Mouse (Mus musculus) ES-Bruce4 (cell line): ENCODE measurements at regions not wholly inside any gene's neighbourhood (a gene's known extent, or its start where the extent isn't known, plus 50 kb on each side); places are given as distances from the start of the nearest gene placed in this dataset.

Source experiments
- H3K27ac ChIP-seq: 2 replicates; pipeline ENCODE4 v1.5.1; 2012; ENCODE audit warnings: low read length, inconsistent platforms; ENCODE audit not compliant: insufficient read depth
- H3K27me3 ChIP-seq: 2 replicates; pipeline ENCODE4 v1.6.1; 2012; ENCODE audit warnings: mild to moderate bottlenecking, low read length, inconsistent platforms; ENCODE audit not compliant: control insufficient read depth, poor library complexity, insufficient read depth, severe bottlenecking
- H3K36me3 ChIP-seq: 2 replicates; pipeline ENCODE4 v1.6.1; 2012; ENCODE audit warnings: inconsistent platforms, mild to moderate bottlenecking, low read length, moderate library complexity; ENCODE audit not compliant: control insufficient read depth, poor library complexity, insufficient read depth, severe bottlenecking
- H3K4me1 ChIP-seq: one replicate; pipeline ENCODE4 v1.8.1; 2011; ENCODE audit warnings: low read length; ENCODE audit not compliant: control insufficient read depth, insufficient read depth
- H3K4me3 ChIP-seq: 2 replicates; pipeline ENCODE4 v1.5.1; 2011; ENCODE audit warnings: low read depth, mild to moderate bottlenecking, low read length
- H3K9ac ChIP-seq: 2 replicates; pipeline ENCODE4 v1.6.1; 2012; ENCODE audit warnings: low read depth, mild to moderate bottlenecking, inconsistent platforms; ENCODE audit not compliant: poor library complexity, severe bottlenecking
- H3K9me3 ChIP-seq: replicated peaks from 2 replicates; pipeline ENCODE4 v1.6.1; 2012; ENCODE audit warnings: mild to moderate bottlenecking, low read length, inconsistent platforms; ENCODE audit not compliant: control insufficient read depth, poor library complexity, insufficient read depth, severe bottlenecking
- CTCF ChIP-seq: IDR thresholded peaks from one replicate; pipeline ENCODE4 v1.8.1; 2011; ENCODE audit warnings: low read depth, low read length
- EP300 ChIP-seq: IDR thresholded peaks from 2 replicates; pipeline ENCODE4 v1.6.1; 2011; ENCODE audit warnings: low read depth, low read length; ENCODE audit not compliant: insufficient read depth
- POLR2A ChIP-seq: IDR thresholded peaks from one replicate; pipeline ENCODE4 v1.8.1; 2011; ENCODE audit warnings: low read length; ENCODE audit not compliant: insufficient read depth

DNA sequence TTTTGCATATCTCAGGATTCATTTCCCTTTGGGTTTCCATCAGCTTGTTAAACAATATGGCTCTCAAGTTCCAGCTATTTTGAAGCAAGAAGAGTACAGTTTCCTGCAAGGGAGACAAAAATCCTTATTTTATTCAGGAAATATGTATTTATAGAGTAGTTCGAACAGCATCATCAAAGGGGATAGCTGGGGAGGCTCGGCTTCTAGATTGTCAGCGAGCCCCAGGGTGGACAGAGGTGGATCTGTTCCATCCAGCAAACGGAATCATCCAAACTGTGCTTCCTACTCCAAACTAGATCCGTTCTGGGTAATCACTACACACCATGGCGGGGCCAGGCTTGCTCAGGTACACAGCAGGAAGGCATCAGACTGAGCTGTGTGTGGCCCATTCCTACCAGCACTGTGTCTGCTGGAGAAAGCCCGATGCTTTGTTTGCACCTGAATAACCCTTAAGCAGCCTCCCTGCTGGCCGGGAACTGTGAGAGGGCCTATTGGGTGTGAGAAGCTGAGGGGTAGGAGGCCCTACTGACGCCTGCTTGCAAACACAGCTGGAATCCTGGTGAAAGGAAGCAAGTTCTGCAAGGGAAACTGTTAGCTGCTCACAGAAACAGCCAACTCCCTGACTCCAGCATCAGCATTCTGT lies 92.3 kb downstream of the Rps24 start:
- Histone ChIP-seq H3K9me3 (0 out of 2 replicates have a peak, but pooled peaks cover 4% of the 10 kb centered on the region), H3K9ac (no peak overlapping the region), H3K27me3 (no peaks in the 10 kb centered on the region), H3K4me3 (no peak overlapping the region), H3K27ac (no peak overlapping the region), H3K4me1 (peaks cover 4% of the 10 kb centered on the region), H3K36me3 (no peaks in the 10 kb centered on the region)
- TF ChIP-seq POLR2A (no peak), CTCF (no peak), EP300 (peak; percentile 77; the same call in 1 of the 2 replicates)

DNA sequence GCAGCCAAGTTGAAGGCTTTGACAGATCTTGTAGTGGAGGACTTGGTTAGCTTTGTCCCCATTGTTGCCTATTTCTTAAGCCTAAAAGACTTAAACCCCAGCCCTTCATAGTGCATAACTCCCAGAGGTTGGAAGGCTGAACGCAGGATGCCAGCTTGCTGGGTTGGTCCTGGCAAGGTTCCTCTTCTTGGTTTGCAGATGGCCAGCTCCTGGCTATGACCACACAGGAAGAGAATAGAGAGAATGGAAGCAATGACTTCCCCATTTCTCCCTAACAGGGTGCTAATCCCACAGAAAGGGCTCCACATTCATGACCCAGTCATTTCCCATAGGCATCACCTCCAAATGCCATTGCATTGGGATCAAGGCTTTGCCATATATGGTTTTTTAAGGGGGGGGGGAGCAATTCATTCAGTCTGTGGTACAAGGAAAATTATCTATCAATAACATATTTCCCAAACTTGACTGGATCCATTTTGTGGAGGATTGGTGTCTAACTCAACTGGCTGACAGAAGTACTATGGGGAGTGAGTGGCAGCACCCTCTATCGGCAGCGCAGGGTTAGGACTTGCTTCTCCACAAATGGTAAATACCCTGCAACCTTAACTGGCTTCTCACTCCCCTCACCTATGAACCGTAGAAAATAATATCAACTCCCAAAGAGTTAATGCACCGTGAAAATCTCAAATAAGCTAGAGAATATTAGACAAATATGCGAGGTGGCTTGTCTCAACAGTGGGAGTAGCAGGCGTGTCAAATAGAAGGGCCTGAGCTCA lies 99.4 kb downstream of the Rps24 start:
- Histone ChIP-seq H3K36me3 (no peaks in the 10 kb centered on the region), H3K27me3 (no peaks in the 10 kb centered on the region), H3K9me3 (peaks cover 4% of the 10 kb centered on the region; the same call in 1 of the 2 replicates), H3K4me3 (no peak overlapping the region), H3K9ac (no peak overlapping the region), H3K27ac (no peak overlapping the region), H3K4me1 (no peaks in the 10 kb centered on the region)
- no peak for TF ChIP-seq EP300
- TF ChIP-seq POLR2A = no peak
- peak; percentile 78 for TF ChIP-seq CTCF

DNA sequence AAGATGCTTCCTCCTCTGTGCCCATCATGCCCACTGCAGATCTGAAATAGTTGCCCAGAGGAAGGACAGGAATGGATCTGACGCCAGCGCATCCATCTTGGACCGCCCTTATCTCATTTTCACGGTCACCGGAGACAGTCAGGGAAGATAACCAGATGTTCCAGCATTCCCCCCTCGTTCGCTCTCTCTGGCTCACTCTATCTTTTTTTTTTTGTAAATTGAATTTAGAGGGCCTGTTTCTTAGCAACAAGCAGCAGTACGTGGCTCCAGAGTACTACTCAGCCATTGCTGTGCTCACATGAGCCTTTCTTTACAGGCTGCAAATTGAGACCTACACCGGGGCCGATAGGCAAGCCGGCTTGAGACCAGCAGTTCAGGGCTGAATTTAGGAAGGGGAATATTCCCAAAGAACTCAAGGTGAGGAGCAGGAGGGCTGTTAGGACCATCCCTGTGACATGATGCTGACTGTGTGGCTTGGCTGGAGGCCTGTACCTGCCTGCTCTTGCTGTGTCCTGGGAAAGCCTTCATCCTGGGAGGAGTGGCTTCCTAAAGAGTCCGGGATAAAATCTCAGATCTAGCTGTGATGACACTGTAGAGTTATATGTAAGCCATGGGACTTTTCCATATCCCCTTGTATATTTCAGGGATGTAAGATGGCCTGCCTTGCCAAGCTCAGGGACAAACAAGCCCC lies 100.2 kb downstream of the Rps24 start:
- no peaks in the 10 kb centered on the region for H3K36me3 ChIP-seq
- H3K4me1 ChIP-seq = no peaks in the 10 kb centered on the region
- no peaks in the 10 kb centered on the region for H3K27me3 ChIP-seq
- H3K27ac ChIP-seq = no peak overlapping the region
- no peak overlapping the region for H3K4me3 ChIP-seq
- no peak overlapping the region for H3K9ac ChIP-seq
- H3K9me3 ChIP-seq = no peaks in the 10 kb centered on the region; the same call in 1 of the 2 replicates
- TF ChIP-seq POLR2A (no peak), EP300 (no peak)

DNA sequence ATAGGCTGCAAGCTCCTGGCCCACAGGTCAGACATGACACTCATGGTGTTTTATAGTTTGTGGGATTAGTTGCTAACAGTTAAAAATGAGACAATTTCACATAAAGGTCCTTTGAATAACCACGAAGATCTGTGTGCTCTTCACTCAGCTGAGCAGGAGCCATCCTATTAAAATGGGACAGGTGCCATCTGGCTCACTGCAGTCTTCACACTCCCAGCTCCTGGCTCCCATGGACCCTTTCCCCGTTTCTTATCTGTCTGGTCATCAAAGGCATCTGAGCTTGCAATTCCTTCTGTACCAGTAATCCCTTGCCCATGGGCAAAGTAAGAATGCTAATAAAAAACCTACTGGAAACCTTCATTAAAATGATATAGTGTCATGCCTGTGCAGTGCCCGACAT lies 101.1 kb downstream of the Rps24 start:
- no peak overlapping the region for H3K9ac ChIP-seq
- H3K27ac ChIP-seq = no peak overlapping the region
- TF ChIP-seq CTCF (no peak), EP300 (no peak), POLR2A (no peak)
- no peaks in the 10 kb centered on the region; the same call in 1 of the 2 replicates for H3K9me3 ChIP-seq
- no peaks in the 10 kb centered on the region for H3K36me3 ChIP-seq
- no peak overlapping the region for H3K4me3 ChIP-seq
- no peaks in the 10 kb centered on the region for H3K4me1 ChIP-seq
- H3K27me3 ChIP-seq = no peaks in the 10 kb centered on the region; the same call in 1 of the 2 replicates

DNA sequence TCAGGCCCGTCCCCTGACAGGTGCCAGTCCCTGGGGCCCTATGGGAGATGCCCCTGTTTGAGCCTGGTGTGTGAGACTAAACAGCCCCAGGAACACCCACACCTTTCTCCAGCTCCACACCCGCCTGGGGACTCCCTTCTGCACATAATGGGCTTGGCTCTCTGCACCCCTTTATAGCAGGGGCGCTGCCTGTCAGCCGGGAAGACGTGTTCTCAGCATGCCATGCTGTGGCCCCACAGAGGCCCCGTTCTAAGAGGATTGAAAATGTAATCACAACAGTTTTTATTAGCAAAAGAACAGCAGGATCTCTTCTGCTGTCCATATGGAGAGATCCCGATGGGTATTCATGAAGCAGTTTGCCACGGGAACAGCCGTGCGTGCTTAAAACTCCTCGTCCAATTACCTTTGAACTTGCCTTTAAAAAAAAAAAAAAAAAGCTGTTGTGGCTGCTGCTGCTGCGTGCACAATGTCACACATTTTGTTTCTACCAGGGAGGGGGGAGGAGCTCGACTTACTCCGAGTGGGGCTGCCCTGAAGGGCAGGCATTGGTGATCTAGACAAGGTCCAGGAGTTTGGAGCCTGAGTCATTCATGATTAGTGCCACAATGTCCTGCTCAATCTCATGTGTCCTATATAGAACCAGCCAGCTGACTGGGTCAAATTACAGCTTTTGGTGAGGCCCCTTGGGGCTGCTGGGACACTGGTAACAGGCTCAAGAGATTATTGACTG lies 119.7 kb downstream of the Rps24 start:
- Histone ChIP-seq H3K9me3 (no peaks in the 10 kb centered on the region), H3K4me3 (no peak overlapping the region), H3K36me3 (no peaks in the 10 kb centered on the region), H3K9ac (no peak overlapping the region), H3K4me1 (no peaks in the 10 kb centered on the region), H3K27ac (no peak overlapping the region), H3K27me3 (no peaks in the 10 kb centered on the region)
- TF ChIP-seq EP300 = no peak
- no peak for TF ChIP-seq CTCF
- TF ChIP-seq POLR2A = no peak
